Mouse (Mus musculus) skeletal muscle tissue, adult 2 months (tissue): Measurements from ENCODE around the gene Dmtf1.

Experiments used
- DNase-seq: peaks from one replicate; pipeline ENCODE4 v3.0.0-alpha.2; 2012; ENCODE audit warnings: low read depth, low spot score

Dmtf1 gene

GRCm38 (mm10) chr5:9107296-9108089, 54.1 kb downstream of the Dmtf1 start:
- DNase-seq, result no peak

GRCm38 (mm10) chr5:9106806-9107205, 54.8 kb downstream of the Dmtf1 start:
- DNase-seq, result no peak

GRCm38 (mm10) chr5:9103958-9104357, 57.6 kb downstream of the Dmtf1 start:
- no peak for DNase-seq

- DNase-seq, result no peak
Observed at GRCm38 (mm10) chr5:9102696-9103095, 58.9 kb downstream of the Dmtf1 start.

GRCm38 (mm10) chr5:9100849-9101801, 60.5 kb downstream of the Dmtf1 start:
- peak; percentile 21 for DNase-seq

- peak; percentile 88 for DNase-seq
Observed at GRCm38 (mm10) chr5:9100207-9100848, 61.2 kb downstream of the Dmtf1 start, which contains the start of gene Tmem243. Gene Tmem243 (plus strand): TSS chr5:9100668.

- no peak for DNase-seq
Observed at GRCm38 (mm10) chr5:9093490-9093889, 68.1 kb downstream of the Dmtf1 start.

- DNase-seq, result no peak
Observed at GRCm38 (mm10) chr5:9092716-9093115, 68.9 kb downstream of the Dmtf1 start.

- no peak for DNase-seq
Observed at GRCm38 (mm10) chr5:9090493-9091106, 71.0 kb downstream of the Dmtf1 start.

GRCm38 (mm10) chr5:9086924-9087719, 74.5 kb downstream of the Dmtf1 start:
- no peak for DNase-seq

- no peak for DNase-seq
Observed at GRCm38 (mm10) chr5:9079773-9080501, 81.6 kb downstream of the Dmtf1 start.

GRCm38 (mm10) chr5:9073177-9073854, 88.3 kb downstream of the Dmtf1 start:
- no peak for DNase-seq

GRCm38 (mm10) chr5:9071360-9071759, 90.2 kb downstream of the Dmtf1 start:
- DNase-seq, result no peak

GRCm38 (mm10) chr5:9069599-9070209, 91.9 kb downstream of the Dmtf1 start:
- DNase-seq, result no peak

GRCm38 (mm10) chr5:9068886-9069285, 92.7 kb downstream of the Dmtf1 start:
- peak; percentile 66 for DNase-seq
